Mouse (Mus musculus) MEL (cell line): ENCODE results near the gene Hoxd1. TPM values are rescaled to one million over a fixed set of nuclear protein-coding genes. Genes with fewer than 3 reads are reported as not detected.

Experiments
- DNase-seq: peaks from one replicate; pipeline ENCODE4 v3.0.0; 2011; ENCODE audit warnings: low read depth, low spot score
- H3K27ac ChIP-seq: 2 replicates; pipeline ENCODE4 v1.5.1; 2012; ENCODE audit warnings: low read depth, mild to moderate bottlenecking, control low read depth, low read length, moderate library complexity; ENCODE audit not compliant: control insufficient read depth
- H3K27me3 ChIP-seq, 2 experiments: fragments of 150-350 bp in 1 of 2; sonication (generic) in 1 of 2; 2 replicates each; pipeline ENCODE4 v1.6.1; 2012; ENCODE audit warnings: low read length in 2 of 2, mild to moderate bottlenecking in 2 of 2, improper control_type of control experiment in 1 of 2, moderate library complexity in 1 of 2; ENCODE audit not compliant: insufficient read depth in 2 of 2, control insufficient read depth in 1 of 2
- H3K36me3 ChIP-seq, 2 experiments: 2 replicates each; pipeline ENCODE4 v1.6.1; 2012 to 2014; ENCODE audit warnings: low read length in 2 of 2, improper control_type of control experiment in 1 of 2, inconsistent platforms in 1 of 2, mild to moderate bottlenecking in 1 of 2; ENCODE audit not compliant: insufficient read depth in 2 of 2, control insufficient read depth in 1 of 2
- H3K4me1 ChIP-seq, 2 experiments: fragments of 150-350 bp in 1 of 2; sonication (generic) in 1 of 2; 2 replicates each; pipeline ENCODE4 v1.6.1; 2012; ENCODE audit warnings: low read length in 2 of 2, improper control_type of control experiment in 1 of 2, mild to moderate bottlenecking in 1 of 2; ENCODE audit not compliant: insufficient read depth in 2 of 2, control insufficient read depth in 1 of 2
- H3K4me3 ChIP-seq, 2 experiments: fragments of 150-350 bp in 1 of 2; sonication (generic) in 1 of 2; 2 replicates each; pipeline ENCODE4 v1.5.1; 2012; ENCODE audit warnings: low read depth in 2 of 2, low read length in 2 of 2, mild to moderate bottlenecking in 2 of 2, moderate library complexity in 2 of 2, control low read depth in 1 of 2, improper control_type of control experiment in 1 of 2; ENCODE audit not compliant: control insufficient read depth in 1 of 2, insufficient read depth in 1 of 2
- H3K79me2 ChIP-seq: 2 replicates; pipeline ENCODE4 v1.6.1; 2012; ENCODE audit warnings: mild to moderate bottlenecking, low read length, moderate library complexity; ENCODE audit not compliant: control insufficient read depth, poor library complexity, insufficient read depth
- H3K9ac ChIP-seq: 2 replicates; pipeline ENCODE4 v1.6.1; 2012; ENCODE audit warnings: low read depth, mild to moderate bottlenecking, control low read depth, low read length, moderate library complexity; ENCODE audit not compliant: control insufficient read depth, poor library complexity, severe bottlenecking
- H3K9me3 ChIP-seq: fragments of 150-350 bp; sonication (generic); replicated peaks from 2 replicates; pipeline ENCODE4 v1.6.1; 2012; ENCODE audit warnings: mild to moderate bottlenecking, low read length, improper control_type of control experiment, moderate library complexity; ENCODE audit not compliant: insufficient read depth
- BHLHE40 ChIP-seq: IDR thresholded peaks from 2 replicates; pipeline ENCODE4 v1.6.1; 2012; ENCODE audit warnings: low read depth, mild to moderate bottlenecking, inconsistent platforms, low read length, improper control_type of control experiment, borderline replicate concordance
- CHD1 ChIP-seq: IDR thresholded peaks from 2 replicates; pipeline ENCODE4 v1.6.1; 2012; ENCODE audit warnings: low read depth, mild to moderate bottlenecking, inconsistent platforms, low read length, improper control_type of control experiment
- CTCF ChIP-seq, 3 experiments: IDR thresholded peaks in 2 of 3; conservative IDR thresholded peaks in 1 of 3; 2 replicates each; pipeline ENCODE4 v1.5.1; 2011 to 2012; ENCODE audit warnings: low read length in 3 of 3, low read depth in 2 of 3, mild to moderate bottlenecking in 2 of 3, improper control_type of control experiment in 1 of 3, inconsistent platforms in 1 of 3, mixed read lengths in 1 of 3, moderate library complexity in 1 of 3; ENCODE audit not compliant: control insufficient read depth in 1 of 3, insufficient read depth in 1 of 3, poor library complexity in 1 of 3, severe bottlenecking in 1 of 3
- ELF1 ChIP-seq: IDR thresholded peaks from 2 replicates; pipeline ENCODE4 v1.6.1; 2014; ENCODE audit warnings: low read depth, mild to moderate bottlenecking, inconsistent platforms, low read length, improper control_type of control experiment, moderate library complexity
- EP300 ChIP-seq, 2 experiments: IDR thresholded peaks; 2 replicates each; pipeline ENCODE4 v1.6.1; 2011; ENCODE audit warnings: improper control_type of control experiment in 2 of 2, low read length in 2 of 2, low read depth in 1 of 2, mild to moderate bottlenecking in 1 of 2
- GABPA ChIP-seq: IDR thresholded peaks from 2 replicates; pipeline ENCODE4 v1.6.1; 2012; ENCODE audit warnings: low read depth, mild to moderate bottlenecking, inconsistent platforms, low read length, improper control_type of control experiment, moderate library complexity
- HCFC1 ChIP-seq: IDR thresholded peaks from 2 replicates; pipeline ENCODE4 v1.6.1; 2012; ENCODE audit warnings: low read depth, mild to moderate bottlenecking, inconsistent platforms, low read length, improper control_type of control experiment, moderate library complexity
- JUND ChIP-seq: IDR thresholded peaks from 2 replicates; pipeline ENCODE4 v1.6.1; 2011; ENCODE audit warnings: low read depth, mild to moderate bottlenecking, improper control_type of control experiment, low read length
- MAX ChIP-seq: IDR thresholded peaks from 2 replicates; pipeline ENCODE4 v1.6.1; 2011; ENCODE audit warnings: low read length, improper control_type of control experiment
- MEF2A ChIP-seq: IDR thresholded peaks from 2 replicates; pipeline ENCODE4 v1.6.1; 2014; ENCODE audit warnings: low read depth, mild to moderate bottlenecking, inconsistent platforms, low read length, improper control_type of control experiment; ENCODE audit not compliant: poor library complexity, insufficient replicate concordance, severe bottlenecking; ENCODE audit errors: extremely low read depth
- MXI1 ChIP-seq: IDR thresholded peaks from 2 replicates; pipeline ENCODE4 v1.6.1; 2011; ENCODE audit warnings: mild to moderate bottlenecking, low read depth, low read length, improper control_type of control experiment
- MYB ChIP-seq: IDR thresholded peaks from 2 replicates; pipeline ENCODE4 v1.6.1; 2011; ENCODE audit warnings: mild to moderate bottlenecking, low read depth, low read length, improper control_type of control experiment
- MYC ChIP-seq: IDR thresholded peaks from 2 replicates; pipeline ENCODE4 v1.6.1; 2011; ENCODE audit warnings: low read depth, mild to moderate bottlenecking, low read length, improper control_type of control experiment, moderate library complexity
- NELFE ChIP-seq: IDR thresholded peaks from 2 replicates; pipeline ENCODE4 v1.6.1; 2011; ENCODE audit warnings: low read depth, low read length, improper control_type of control experiment
- NRF1 ChIP-seq: IDR thresholded peaks from 2 replicates; pipeline ENCODE4 v1.6.1; 2014; ENCODE audit warnings: low read depth, mild to moderate bottlenecking, inconsistent platforms, low read length, improper control_type of control experiment, moderate library complexity; ENCODE audit not compliant: poor library complexity, insufficient read depth, severe bottlenecking
- POLR2A ChIP-seq, 2 experiments: IDR thresholded peaks; 2 replicates each; pipeline ENCODE4 v1.6.1; 2011 to 2012; ENCODE audit warnings: low read length in 2 of 2, mild to moderate bottlenecking in 2 of 2, control low read depth in 1 of 2, improper control_type of control experiment in 1 of 2, low read depth in 1 of 2, moderate library complexity in 1 of 2; ENCODE audit not compliant: control insufficient read depth in 1 of 2, insufficient read depth in 1 of 2, poor library complexity in 1 of 2
- SIN3A ChIP-seq: IDR thresholded peaks from 2 replicates; pipeline ENCODE4 v1.6.1; 2012; ENCODE audit warnings: low read length, improper control_type of control experiment, inconsistent platforms
- SMC3 ChIP-seq: IDR thresholded peaks from 2 replicates; pipeline ENCODE4 v1.6.1; 2011; ENCODE audit warnings: low read depth, low read length, improper control_type of control experiment
- TBP ChIP-seq: IDR thresholded peaks from 2 replicates; pipeline ENCODE4 v1.8.0; 2011; ENCODE audit warnings: low read depth, low read length, improper control_type of control experiment
- TCF12 ChIP-seq: IDR thresholded peaks from 2 replicates; pipeline ENCODE4 v1.6.1; 2014; ENCODE audit warnings: low read depth, mild to moderate bottlenecking, inconsistent platforms, low read length, improper control_type of control experiment, moderate library complexity
- USF1 ChIP-seq: IDR thresholded peaks from 2 replicates; pipeline ENCODE4 v1.6.1; 2014; ENCODE audit warnings: low read depth, mild to moderate bottlenecking, inconsistent platforms, low read length, improper control_type of control experiment, moderate library complexity
- USF2 ChIP-seq, 2 experiments: IDR thresholded peaks; 2 replicates each; pipeline ENCODE4 v1.6.1; 2011 to 2012; ENCODE audit warnings: improper control_type of control experiment in 2 of 2, low read length in 2 of 2, borderline replicate concordance in 1 of 2, inconsistent platforms in 1 of 2, low read depth in 1 of 2, mild to moderate bottlenecking in 1 of 2; ENCODE audit not compliant: insufficient read depth in 1 of 2
- ZC3H11A ChIP-seq: IDR thresholded peaks from 2 replicates; pipeline ENCODE4 v1.6.1; 2012; ENCODE audit warnings: low read depth, mild to moderate bottlenecking, inconsistent platforms, low read length, improper control_type of control experiment
- ZKSCAN1 ChIP-seq: IDR thresholded peaks from 2 replicates; pipeline ENCODE4 v1.6.1; 2012; ENCODE audit warnings: low read depth, mild to moderate bottlenecking, inconsistent platforms, low read length, improper control_type of control experiment, moderate library complexity
- ZMIZ1 ChIP-seq: IDR thresholded peaks from 2 replicates; pipeline ENCODE4 v1.6.1; 2012; ENCODE audit warnings: low read depth, mild to moderate bottlenecking, inconsistent platforms, low read length, improper control_type of control experiment, moderate library complexity
- polyA plus RNA-seq, 2 experiments: library from polyadenylated mRNA; stranded (reverse) in 1 of 2; unstranded in 1 of 2; fragments of >175 nt in 1 of 2; fragments of >200 nt in 1 of 2; gene quantifications; 2 replicates each; pipeline versions ENCODE4 v1.2.1 to v1.2.4; 2012; ENCODE audit warnings: low replicate concordance in 2 of 2, low read depth in 1 of 2; ENCODE audit not compliant: insufficient read length in 2 of 2, insufficient read depth in 1 of 2, missing spikeins in 1 of 2
- total RNA-seq: library from RNA; depleted of rRNA; stranded (reverse); fragments of 300-350 nt; gene quantifications from 2 replicates; pipeline ENCODE4 v1.2.3, GENCODE M21; 2012

Hoxd1 gene
- total and polyA plus RNA-seq, 3 experiments = not detected

GRCm38 (mm10) chr2:74745540-74746297, 17.1 kb upstream of the Hoxd1 start:
- no peak for DNase-seq
- no peak overlapping the region for H3K27ac ChIP-seq
- no peak overlapping the region for H3K4me3 ChIP-seq
- no peaks in the 10 kb centered on the region for H3K4me1 ChIP-seq
- no peaks in the 10 kb centered on the region for H3K9me3 ChIP-seq
- no peak for TF ChIP-seq MEF2A
- TF ChIP-seq USF1 = no peak
- no peak for TF ChIP-seq SIN3A
- TF ChIP-seq EP300 (IDR thresholded peaks at IDR 0.05; ENCODE audit: low read depth in 1 of 2, low read length in 2 of 2) = no peak
- no peak for TF ChIP-seq GABPA
- TF ChIP-seq CHD1 = no peak
- no peak for TF ChIP-seq ELF1
- no peak for TF ChIP-seq MYC
- no peak for TF ChIP-seq USF2 (IDR thresholded peaks at IDR 0.05; ENCODE audit: borderline replicate concordance in 1 of 2, insufficient read depth in 1 of 2, low read depth in 1 of 2, low read length in 2 of 2)
- no peak for TF ChIP-seq TCF12
- no peak for TF ChIP-seq BHLHE40
- no peak for TF ChIP-seq JUND
- no peak for TF ChIP-seq HCFC1
- TF ChIP-seq POLR2A (IDR thresholded peaks at IDR 0.05; ENCODE audit: control insufficient read depth in 1 of 2, insufficient read depth in 1 of 2, low read depth in 1 of 2, low read length in 2 of 2, poor library complexity in 1 of 2) = no peak
- no peak for TF ChIP-seq NELFE
- no peak for TF ChIP-seq MAX
- no peaks in the 10 kb centered on the region for H3K79me2 ChIP-seq
- peaks cover 0 to 2% of the 10 kb centered on the region in 2 experiments; a peak in 3 of 4 replicates for H3K27me3 ChIP-seq
- H3K36me3 ChIP-seq = no peaks in the 10 kb centered on the region
- no peak overlapping the region for H3K9ac ChIP-seq

DNA sequence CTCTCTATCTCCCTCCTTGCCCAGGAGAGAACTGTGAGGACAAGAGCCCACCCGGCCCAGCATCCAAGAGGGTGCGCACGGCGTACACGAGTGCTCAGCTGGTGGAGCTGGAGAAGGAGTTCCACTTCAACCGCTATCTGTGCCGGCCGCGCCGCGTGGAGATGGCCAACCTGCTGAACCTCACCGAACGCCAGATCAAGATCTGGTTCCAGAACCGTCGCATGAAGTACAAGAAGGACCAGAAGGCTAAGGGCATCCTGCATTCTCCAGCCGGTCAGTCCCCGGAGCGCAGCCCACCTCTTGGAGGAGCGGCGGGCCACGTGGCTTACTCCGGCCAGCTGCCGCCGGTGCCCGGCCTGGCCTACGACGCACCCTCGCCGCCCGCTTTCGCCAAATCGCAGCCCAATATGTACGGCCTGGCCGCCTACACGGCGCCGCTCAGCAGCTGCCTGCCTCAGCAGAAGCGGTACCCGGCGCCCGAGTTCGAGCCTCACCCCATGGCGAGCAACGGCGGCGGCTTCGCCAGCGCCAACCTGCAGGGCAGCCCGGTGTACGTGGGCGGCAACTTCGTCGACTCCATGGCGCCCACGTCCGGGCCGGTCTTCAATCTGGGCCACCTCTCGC, 16.4 kb upstream of the Hoxd1 start:
- H3K27ac ChIP-seq = no peak overlapping the region

More for the DNA sequence above, 16.4 kb upstream of the Hoxd1 start:
- Histone ChIP-seq H3K36me3 (no peaks in the 10 kb centered on the region), H3K9me3 (no peaks in the 10 kb centered on the region), H3K4me1 (no peaks in the 10 kb centered on the region), H3K79me2 (no peaks in the 10 kb centered on the region), H3K9ac (no peak overlapping the region), H3K27me3 (peaks cover 0 to 2% of the 10 kb centered on the region in 2 experiments; a peak in 3 of 4 replicates), H3K4me3 (no peak overlapping the region)
- no peak for DNase-seq
- TF ChIP-seq SMC3 (no peak), SIN3A (no peak), NELFE (no peak), ZC3H11A (no peak), CHD1 (no peak), NRF1 (no peak), TBP (no peak), HCFC1 (no peak), USF1 (no peak), MYB (no peak), TCF12 (no peak), ZMIZ1 (no peak), BHLHE40 (no peak), POLR2A (IDR thresholded peaks at IDR 0.05; ENCODE audit: control insufficient read depth in 1 of 2, insufficient read depth in 1 of 2, low read depth in 1 of 2, low read length in 2 of 2, poor library complexity in 1 of 2) (no peak), USF2 (IDR thresholded peaks at IDR 0.05; ENCODE audit: borderline replicate concordance in 1 of 2, insufficient read depth in 1 of 2, low read depth in 1 of 2, low read length in 2 of 2) (no peak), ZKSCAN1 (no peak), CTCF (IDR thresholded peaks at IDR 0.05 in 2 of 3, conservative IDR thresholded peaks at IDR 0.05 in 1 of 3; ENCODE audit: control insufficient read depth in 1 of 3, insufficient read depth in 1 of 3, low read depth in 2 of 3, low read length in 3 of 3, poor library complexity in 1 of 3, severe bottlenecking in 1 of 3) (no peak), MXI1 (no peak)
- TF ChIP-seq, all 39 proteins: peak for 0
